Mouse (Mus musculus) midbrain, embryonic 15.5 days (tissue): Measurements from ENCODE around the gene Agap1. TPM values are rescaled to one million over a fixed set of nuclear protein-coding genes. Genes with fewer than 3 reads are reported as not detected.

Experiments used
- ATAC-seq: fragments of 200-750 bp; cut with Nextera tagmentation; replicated peaks from 2 replicates; pipeline ENCODE4 v1.8.0; 2017; ENCODE audit warnings: moderate TSS enrichment
- H3K27ac ChIP-seq: fragments of 300-500 bp; sonication (generic); 2 replicates; pipeline ENCODE4 v1.5.1; 2015; ENCODE audit warnings: mild to moderate bottlenecking, inconsistent platforms
- H3K27me3 ChIP-seq: fragments of 300-500 bp; sonication (generic); replicated peaks from 2 replicates; pipeline ENCODE4 v1.6.1; 2015; ENCODE audit warnings: inconsistent platforms
- H3K36me3 ChIP-seq: fragments of 300-500 bp; sonication (generic); replicated peaks from 2 replicates; pipeline ENCODE4 v1.6.1; 2015; ENCODE audit warnings: inconsistent platforms
- H3K4me1 ChIP-seq: fragments of 300-500 bp; sonication (generic); 2 replicates; pipeline ENCODE4 v1.6.1; 2015; ENCODE audit warnings: inconsistent platforms
- H3K4me2 ChIP-seq: fragments of 300-500 bp; sonication (generic); 2 replicates; pipeline ENCODE4 v1.6.1; 2015; ENCODE audit warnings: inconsistent platforms, mild to moderate bottlenecking, moderate library complexity
- H3K4me3 ChIP-seq: fragments of 300-500 bp; sonication (generic); 2 replicates; pipeline ENCODE4 v1.5.1; 2015; ENCODE audit warnings: mild to moderate bottlenecking, inconsistent platforms
- H3K9ac ChIP-seq: fragments of 300-500 bp; sonication (generic); 2 replicates; pipeline ENCODE4 v1.6.1; 2015; ENCODE audit warnings: mild to moderate bottlenecking, inconsistent platforms
- H3K9me3 ChIP-seq: fragments of 300-500 bp; sonication (generic); 2 replicates; pipeline ENCODE4 v1.6.1; 2016; ENCODE audit warnings: inconsistent platforms
- WGBS: fragments of 180-500 bp; shearing (Covaris S2); methylation state at CpG from one replicate; pipeline ENCODE4 v1.1.7; 2015; ENCODE audit warnings: mixed read lengths; 5-methylcytosine and 5-hydroxymethylcytosine counted together
- polyA plus RNA-seq: library from polyadenylated mRNA; unstranded; fragments of >200 nt; fragmentation: Nextera tagmentation; extraction: Ambion mirVana; gene quantifications from 2 replicates; pipeline ENCODE4 v1.2.1, GENCODE M21; 2015

Gene Agap1
- polyA plus RNA-seq, 1 experiment from 2014 or later, result 63.6 TPM

DNA sequence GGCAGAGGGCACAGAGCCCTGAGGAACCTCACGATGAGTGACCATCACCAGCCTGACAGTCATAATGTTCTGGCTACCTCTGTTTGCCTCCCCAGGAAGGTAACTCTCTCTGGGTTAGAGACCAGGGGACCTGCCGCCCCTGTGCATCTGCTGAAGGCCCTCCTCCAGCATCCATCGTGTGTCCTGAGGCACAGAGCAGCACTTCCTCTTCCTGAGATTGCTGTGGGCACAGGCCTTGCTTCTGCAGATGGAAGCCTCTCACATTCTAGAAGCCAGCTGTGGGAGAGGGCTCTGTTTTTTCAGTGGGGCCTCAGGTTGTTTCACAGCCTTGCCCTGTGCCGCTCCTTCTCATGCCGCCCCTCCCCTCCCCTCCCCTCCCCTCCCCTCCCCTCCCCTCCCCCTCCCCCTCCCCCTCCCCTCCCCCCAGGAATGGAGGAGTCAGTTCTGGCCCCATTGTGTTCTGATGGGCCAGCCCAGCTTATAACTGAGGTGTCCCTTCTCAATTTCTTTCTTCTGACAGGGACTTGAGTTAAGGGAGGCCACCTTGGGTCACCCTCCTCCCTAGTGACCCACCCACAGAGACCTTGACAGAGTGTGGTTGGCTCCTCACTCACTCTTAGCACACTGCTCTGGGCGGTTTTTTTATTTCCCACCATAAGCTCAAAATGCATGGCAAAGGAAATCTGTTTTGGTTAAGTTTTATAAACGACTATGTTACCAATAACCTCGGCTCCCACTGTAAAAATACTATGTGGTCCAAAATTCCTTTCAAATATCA is 166.6 kb downstream of the Agap1 start:
- H3K9ac ChIP-seq, result no peak overlapping the region
- no peak overlapping the region for H3K4me2 ChIP-seq
- WGBS, result 74% methylated on average over 8 of the region's 8 CpGs
- H3K27me3 ChIP-seq, result no peaks in the 10 kb centered on the region
- H3K4me3 ChIP-seq, result no peak overlapping the region
- H3K4me1 ChIP-seq, result peaks cover 5% of the 10 kb centered on the region; the same call in 1 of the 2 replicates
- no peaks in the 10 kb centered on the region for H3K9me3 ChIP-seq
- H3K27ac ChIP-seq, result no peak overlapping the region
- H3K36me3 ChIP-seq, result no peaks in the 10 kb centered on the region
- no peak for ATAC-seq

- no peak overlapping the region for H3K4me3 ChIP-seq
- WGBS, result 81% methylated on average over 8 of the region's 8 CpGs
- H3K4me1 ChIP-seq, result peaks cover 8% of the 10 kb centered on the region
- no peaks in the 10 kb centered on the region for H3K36me3 ChIP-seq
- no peak for ATAC-seq
- H3K27ac ChIP-seq, result no peak overlapping the region
- no peaks in the 10 kb centered on the region for H3K27me3 ChIP-seq
- no peak overlapping the region for H3K4me2 ChIP-seq
- no peak overlapping the region for H3K9ac ChIP-seq
- no peaks in the 10 kb centered on the region for H3K9me3 ChIP-seq
Measured at GRCm38 (mm10) chr1:89621952-89622351, 167.3 kb downstream of the Agap1 start.

- Histone ChIP-seq H3K36me3 (no peaks in the 10 kb centered on the region), H3K4me1 (peaks cover 11% of the 10 kb centered on the region), H3K4me3 (no peak overlapping the region), H3K27me3 (no peaks in the 10 kb centered on the region), H3K9ac (no peak overlapping the region), H3K4me2 (no peak overlapping the region), H3K27ac (no peak overlapping the region), H3K9me3 (no peaks in the 10 kb centered on the region)
- WGBS, result 83% methylated on average over 7 of the region's 7 CpGs
- no peak for ATAC-seq
Measured at GRCm38 (mm10) chr1:89622801-89623200, 168.2 kb downstream of the Agap1 start.

DNA sequence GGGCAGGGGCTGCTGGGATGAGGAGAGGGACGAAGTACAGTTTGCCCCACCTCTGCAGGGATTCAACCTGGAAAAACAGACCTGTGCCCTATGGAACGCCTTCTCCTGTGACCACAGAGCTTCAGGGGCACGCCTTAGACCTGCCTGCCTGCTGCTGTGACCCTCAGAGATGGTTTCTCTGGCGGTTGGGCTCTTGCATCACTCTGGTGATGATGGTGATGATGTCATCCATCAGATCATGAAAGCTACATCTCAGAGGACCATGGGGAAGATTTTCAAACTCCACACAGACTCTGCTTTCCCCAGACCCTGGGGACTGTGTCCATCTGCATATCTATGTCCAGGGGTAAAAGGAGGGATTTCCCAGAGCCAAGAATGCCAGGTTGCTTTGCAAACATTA is 170.7 kb downstream of the Agap1 start:
- Histone ChIP-seq H3K9me3 (no peaks in the 10 kb centered on the region), H3K27me3 (no peaks in the 10 kb centered on the region), H3K4me1 (peaks cover 11% of the 10 kb centered on the region), H3K4me3 (no peak overlapping the region), H3K9ac (no peak overlapping the region), H3K4me2 (no peak overlapping the region), H3K27ac (no peak overlapping the region), H3K36me3 (no peaks in the 10 kb centered on the region)
- WGBS, result 91% methylated on average over 4 of the region's 4 CpGs
- ATAC-seq, result no peak

GRCm38 (mm10) chr1:89625967-89626366 is 171.4 kb downstream of the Agap1 start:
- 94% methylated on average over 7 of the region's 7 CpGs for WGBS

DNA sequence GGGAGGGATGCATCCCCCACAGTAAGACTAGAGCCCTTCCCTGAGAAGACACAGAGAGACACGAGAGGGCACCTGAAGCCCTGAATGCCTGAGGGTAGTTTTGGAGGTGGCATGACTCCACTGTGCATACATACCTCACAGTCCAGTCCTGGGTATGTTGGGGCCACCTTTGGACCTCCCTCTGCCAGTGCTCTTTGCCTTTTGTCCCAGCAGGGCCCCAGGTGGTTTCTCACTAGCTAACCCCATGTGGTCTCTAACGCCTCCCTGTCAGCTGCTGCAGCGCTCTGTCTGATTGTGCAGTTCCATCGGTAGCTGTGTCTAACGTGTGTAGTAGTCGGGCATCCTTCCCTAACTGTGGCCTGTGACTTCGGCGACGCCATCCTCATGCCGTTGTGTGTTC is 172.3 kb downstream of the Agap1 start:
- H3K4me1 ChIP-seq, result peaks cover 10% of the 10 kb centered on the region
- WGBS, result 61% methylated on average over 10 of the region's 10 CpGs
- H3K36me3 ChIP-seq, result no peaks in the 10 kb centered on the region
- ATAC-seq, result no peak
- H3K27me3 ChIP-seq, result no peaks in the 10 kb centered on the region
- peak overlapping the region; percentile 10; the same call in 1 of the 2 replicates for H3K27ac ChIP-seq
- no peaks in the 10 kb centered on the region for H3K9me3 ChIP-seq
- no peak overlapping the region for H3K4me3 ChIP-seq
- H3K4me2 ChIP-seq, result no peak overlapping the region
- no peak overlapping the region for H3K9ac ChIP-seq

More at GRCm38 (mm10) chr1:89625967-89626366, 171.4 kb downstream of the Agap1 start:
- ATAC-seq, result no peak
- Histone ChIP-seq H3K9me3 (no peaks in the 10 kb centered on the region), H3K36me3 (no peaks in the 10 kb centered on the region), H3K27me3 (no peaks in the 10 kb centered on the region), H3K4me3 (no peak overlapping the region), H3K4me2 (no peak overlapping the region), H3K27ac (no peak overlapping the region), H3K4me1 (peaks cover 11% of the 10 kb centered on the region), H3K9ac (no peak overlapping the region)

GRCm38 (mm10) chr1:89627650-89628049 is 173.0 kb downstream of the Agap1 start:
- ATAC-seq, result no peak
- Histone ChIP-seq H3K4me2 (no peak overlapping the region), H3K27me3 (no peaks in the 10 kb centered on the region), H3K9ac (no peak overlapping the region), H3K9me3 (no peaks in the 10 kb centered on the region), H3K4me3 (no peak overlapping the region), H3K36me3 (no peaks in the 10 kb centered on the region), H3K27ac (peak overlapping the region; percentile 10; the same call in 1 of the 2 replicates), H3K4me1 (peaks cover 6% of the 10 kb centered on the region)
- WGBS, result 57% methylated on average over 3 of the region's 3 CpGs

- H3K36me3 ChIP-seq, result peaks cover 9% of the 10 kb centered on the region; the same call in 1 of the 2 replicates
- H3K4me3 ChIP-seq, result no peak overlapping the region
- WGBS, result 90% methylated on average over 4 of the region's 4 CpGs
- H3K9ac ChIP-seq, result no peak overlapping the region
- ATAC-seq, result no peak
- no peak overlapping the region for H3K27ac ChIP-seq
- H3K4me2 ChIP-seq, result no peak overlapping the region
- no peaks in the 10 kb centered on the region for H3K9me3 ChIP-seq
- peaks cover 6% of the 10 kb centered on the region for H3K4me1 ChIP-seq
- H3K27me3 ChIP-seq, result no peaks in the 10 kb centered on the region
Measured at GRCm38 (mm10) chr1:89630836-89631235, 176.2 kb downstream of the Agap1 start.

DNA sequence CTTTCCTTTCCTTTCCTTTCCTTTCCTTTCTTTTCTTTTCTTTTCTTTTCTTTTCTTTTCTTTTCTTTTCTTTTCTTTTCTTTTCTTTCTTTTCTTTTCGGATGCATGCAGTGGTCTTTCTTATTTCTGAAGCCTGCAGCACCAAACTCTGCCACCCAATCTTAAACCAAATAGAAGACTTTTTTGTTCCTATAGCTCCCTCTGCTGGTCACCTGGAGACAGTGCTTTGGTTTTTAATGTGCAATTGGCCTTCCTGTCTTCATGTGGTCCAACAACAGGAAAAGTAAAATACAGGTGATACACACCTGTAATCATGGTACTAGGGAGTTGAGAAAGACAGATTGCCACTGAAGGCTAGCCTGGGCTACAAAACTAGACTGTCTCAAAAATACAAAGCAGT is 177.1 kb downstream of the Agap1 start:
- no peak for ATAC-seq
- H3K36me3 ChIP-seq, result peaks cover 11% of the 10 kb centered on the region; the same call in 1 of the 2 replicates
- 12% methylated on average over 1 of the region's 1 CpGs for WGBS
- H3K27me3 ChIP-seq, result no peaks in the 10 kb centered on the region
- H3K4me3 ChIP-seq, result no peak overlapping the region
- H3K4me2 ChIP-seq, result no peak overlapping the region
- no peaks in the 10 kb centered on the region for H3K9me3 ChIP-seq
- H3K4me1 ChIP-seq, result peaks cover 5% of the 10 kb centered on the region; the same call in 1 of the 2 replicates
- H3K27ac ChIP-seq, result no peak overlapping the region
- H3K9ac ChIP-seq, result no peak overlapping the region

GRCm38 (mm10) chr1:89634055-89634454 is 179.4 kb downstream of the Agap1 start:
- H3K9ac ChIP-seq, result no peak overlapping the region
- H3K4me2 ChIP-seq, result no peak overlapping the region
- H3K4me3 ChIP-seq, result no peak overlapping the region
- no peaks in the 10 kb centered on the region for H3K27me3 ChIP-seq
- WGBS, result 76% methylated on average over 14 of the region's 14 CpGs
- H3K4me1 ChIP-seq, result no peaks in the 10 kb centered on the region
- no peaks in the 10 kb centered on the region for H3K9me3 ChIP-seq
- H3K27ac ChIP-seq, result no peak overlapping the region
- ATAC-seq, result no peak
- H3K36me3 ChIP-seq, result peaks cover 11% of the 10 kb centered on the region; the same call in 1 of the 2 replicates

GRCm38 (mm10) chr1:89635131-89635530 is 180.5 kb downstream of the Agap1 start:
- Histone ChIP-seq H3K4me1 (no peaks in the 10 kb centered on the region), H3K36me3 (peaks cover 11% of the 10 kb centered on the region; the same call in 1 of the 2 replicates), H3K4me3 (no peak overlapping the region), H3K9ac (no peak overlapping the region), H3K27ac (no peak overlapping the region), H3K9me3 (no peaks in the 10 kb centered on the region), H3K4me2 (no peak overlapping the region), H3K27me3 (no peaks in the 10 kb centered on the region)
- 96% methylated on average over 2 of the region's 2 CpGs for WGBS
- ATAC-seq, result no peak

DNA sequence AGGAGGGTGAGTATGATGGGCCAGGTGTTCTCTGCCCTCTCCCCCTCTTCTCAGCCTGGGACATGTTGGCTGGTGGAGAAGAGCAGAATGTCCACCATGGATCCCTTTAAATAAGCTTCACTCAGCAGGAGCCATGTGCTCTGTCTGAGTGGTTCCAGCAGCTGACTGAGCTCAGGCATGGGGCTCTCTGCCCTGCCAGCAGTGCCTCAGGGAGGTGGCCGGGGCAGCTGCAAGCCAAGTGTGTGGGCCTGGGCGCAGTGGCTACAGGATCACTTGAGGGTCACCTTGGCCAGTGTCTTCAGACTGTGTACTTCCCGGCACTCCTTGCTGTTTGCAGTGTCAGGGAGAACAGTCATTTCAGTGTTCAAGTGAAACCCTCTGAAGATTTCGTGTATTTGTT is 183.1 kb downstream of the Agap1 start:
- Histone ChIP-seq H3K4me2 (no peak overlapping the region), H3K9me3 (no peaks in the 10 kb centered on the region), H3K27me3 (no peaks in the 10 kb centered on the region), H3K4me3 (no peak overlapping the region), H3K27ac (no peak overlapping the region), H3K36me3 (peaks cover 11% of the 10 kb centered on the region; the same call in 1 of the 2 replicates), H3K4me1 (peaks cover 9% of the 10 kb centered on the region; the same call in 1 of the 2 replicates), H3K9ac (no peak overlapping the region)
- 97% methylated on average over 4 of the region's 4 CpGs for WGBS
- no peak for ATAC-seq
